Mouse (Mus musculus) neural tube, embryonic 11.5 days (tissue): ENCODE data around the gene Rbp3. TPM values are rescaled to one million over a fixed set of nuclear protein-coding genes. Genes with fewer than 3 reads are reported as not detected.

Source experiments
- ATAC-seq: fragments of 200-750 bp; cut with Nextera tagmentation; 2 replicates; pipeline ENCODE4 v1.8.0; 2017; ENCODE audit warnings: moderate number of reproducible peaks, mild to moderate bottlenecking, moderate TSS enrichment, moderate library complexity; ENCODE audit not compliant: insufficient read depth, low FRiP score, low TSS enrichment
- DNase-seq: peaks from one replicate; pipeline ENCODE4 v3.0.0-alpha.2; 2015; ENCODE audit warnings: low spot score
- H3K27ac ChIP-seq: fragments of 300-500 bp; sonication (generic); 2 replicates; pipeline ENCODE4 v1.5.1; 2014; ENCODE audit warnings: low read depth, mild to moderate bottlenecking, low read length
- H3K27me3 ChIP-seq: fragments of 300-500 bp; sonication (generic); 2 replicates; pipeline ENCODE4 v1.6.1; 2014; ENCODE audit warnings: mild to moderate bottlenecking, low read length, mixed read lengths; ENCODE audit not compliant: control insufficient read depth, insufficient read depth
- H3K36me3 ChIP-seq: fragments of 300-500 bp; sonication (generic); 2 replicates; pipeline ENCODE4 v1.6.1; 2014; ENCODE audit warnings: mild to moderate bottlenecking, low read length, moderate library complexity, mixed read lengths; ENCODE audit not compliant: control insufficient read depth, insufficient read depth
- H3K4me1 ChIP-seq: fragments of 300-500 bp; sonication (generic); 2 replicates; pipeline ENCODE4 v1.6.1; 2014; ENCODE audit warnings: low read length, mixed read lengths; ENCODE audit not compliant: control insufficient read depth, insufficient read depth
- H3K4me2 ChIP-seq: fragments of 300-500 bp; sonication (generic); 2 replicates; pipeline ENCODE4 v1.6.1; 2014; ENCODE audit warnings: low read depth, mild to moderate bottlenecking, moderate library complexity
- H3K4me3 ChIP-seq: fragments of 300-500 bp; sonication (generic); 2 replicates; pipeline ENCODE4 v1.5.1; 2014; ENCODE audit warnings: low read depth, low read length
- H3K9ac ChIP-seq: fragments of 300-500 bp; sonication (generic); 2 replicates; pipeline ENCODE4 v1.6.1; 2014; ENCODE audit warnings: mild to moderate bottlenecking, low read length
- H3K9me3 ChIP-seq: fragments of 300-500 bp; sonication (generic); 2 replicates; pipeline ENCODE4 v1.6.1; 2016; ENCODE audit warnings: low read length; ENCODE audit not compliant: control insufficient read depth
- WGBS: fragments of 180-500 bp; shearing (Covaris S2); extraction: QIAGEN DNeasy Blood & Tissue Kit; methylation state at CpG from one replicate; pipeline ENCODE4 v1.1.7; 2014; 5-methylcytosine and 5-hydroxymethylcytosine counted together
- polyA plus RNA-seq: library from polyadenylated mRNA; unstranded; fragments of >200 nt; fragmentation: Nextera tagmentation; extraction: Ambion mirVana; gene quantifications from 2 replicates; pipeline ENCODE4 v1.2.1, GENCODE M21; 2014

Gene Rbp3
- polyA plus RNA-seq, 1 experiment from 2014 or later = not detected

GRCm38 (mm10) chr14:33932935-33933703, 20.7 kb upstream of the Rbp3 start:
- WGBS = 72% methylated on average over 10 of the region's 10 CpGs
- H3K27me3 ChIP-seq = no peaks in the 10 kb centered on the region
- H3K27ac ChIP-seq = no peak overlapping the region
- H3K4me2 ChIP-seq = no peak overlapping the region
- DNase-seq = peak; percentile 47
- H3K9ac ChIP-seq = no peak overlapping the region
- no peak overlapping the region for H3K4me3 ChIP-seq
- no peaks in the 10 kb centered on the region for H3K4me1 ChIP-seq
- no peak for ATAC-seq
- H3K36me3 ChIP-seq = no peaks in the 10 kb centered on the region
- H3K9me3 ChIP-seq = no peaks in the 10 kb centered on the region

GRCm38 (mm10) chr14:33933778-33934317, 20.0 kb upstream of the Rbp3 start:
- H3K36me3 ChIP-seq = no peaks in the 10 kb centered on the region
- DNase-seq (peak; percentile 71), ATAC-seq (no peak)
- no peaks in the 10 kb centered on the region for H3K27me3 ChIP-seq
- no peak overlapping the region for H3K4me3 ChIP-seq
- no peak overlapping the region for H3K27ac ChIP-seq
- no peaks in the 10 kb centered on the region for H3K4me1 ChIP-seq
- H3K9me3 ChIP-seq = no peaks in the 10 kb centered on the region
- no peak overlapping the region for H3K4me2 ChIP-seq
- 37% methylated on average over 5 of the region's 5 CpGs for WGBS
- H3K9ac ChIP-seq = no peak overlapping the region

- Histone ChIP-seq H3K4me2 (peak overlapping the region; percentile 32), H3K36me3 (no peaks in the 10 kb centered on the region), H3K4me1 (no peaks in the 10 kb centered on the region), H3K9ac (no peak overlapping the region; the same call in 1 of the 2 replicates), H3K4me3 (no peak overlapping the region), H3K9me3 (no peaks in the 10 kb centered on the region), H3K27me3 (no peaks in the 10 kb centered on the region), H3K27ac (no peak overlapping the region)
- WGBS = 25% methylated on average over 9 of the region's 9 CpGs
- peak; percentile 53 for ATAC-seq
- DNase-seq = peak; percentile 84
These were observed 14.7 kb upstream of the Rbp3 start for GRCm38 (mm10) chr14:33939117-33939516.

- H3K4me2 ChIP-seq = no peak within 1 kb of the TSS
- 87% methylated on average over 8 of the region's 8 CpGs for WGBS
- no peak within 1 kb of the TSS for H3K4me3 ChIP-seq
- no peaks in the 10 kb centered on the region for H3K9me3 ChIP-seq
- ATAC-seq = no peak
- H3K36me3 ChIP-seq = no peaks in the 10 kb centered on the region
- no peak within 1 kb of the TSS for H3K9ac ChIP-seq
- H3K27ac ChIP-seq = no peak within 1 kb of the TSS
- DNase-seq = no peak
- no peaks in the 10 kb centered on the region for H3K27me3 ChIP-seq
- no peaks in the 10 kb centered on the region for H3K4me1 ChIP-seq
These were observed 13.1 kb upstream of the Rbp3 start, which contains the start of gene Gdf2 for GRCm38 (mm10) chr14:33940739-33941138. Gene Gdf2, plus strand, starts transcription at chr14:33941039.

GRCm38 (mm10) chr14:33942222-33942621, 11.6 kb upstream of the Rbp3 start:
- Histone ChIP-seq H3K4me3 (no peak overlapping the region), H3K4me2 (no peak overlapping the region), H3K9me3 (no peaks in the 10 kb centered on the region), H3K36me3 (no peaks in the 10 kb centered on the region), H3K4me1 (no peaks in the 10 kb centered on the region), H3K27me3 (no peaks in the 10 kb centered on the region), H3K27ac (no peak overlapping the region), H3K9ac (no peak overlapping the region)
- no peak for ATAC-seq
- no peak for DNase-seq
- 79% methylated on average over 5 of the region's 5 CpGs for WGBS

- no peak for ATAC-seq
- 74% methylated on average over 6 of the region's 6 CpGs for WGBS
- Histone ChIP-seq H3K4me1 (no peaks in the 10 kb centered on the region), H3K27ac (no peak overlapping the region), H3K4me2 (no peak overlapping the region), H3K9me3 (no peaks in the 10 kb centered on the region), H3K36me3 (no peaks in the 10 kb centered on the region), H3K4me3 (no peak overlapping the region), H3K9ac (no peak overlapping the region), H3K27me3 (no peaks in the 10 kb centered on the region)
- DNase-seq = no peak
These were observed 7.7 kb upstream of the Rbp3 start for GRCm38 (mm10) chr14:33946125-33946524.

- ATAC-seq (no peak), DNase-seq (no peak)
- no peaks in the 10 kb centered on the region for H3K4me1 ChIP-seq
- no peak overlapping the region for H3K27ac ChIP-seq
- H3K36me3 ChIP-seq = no peaks in the 10 kb centered on the region
- H3K9ac ChIP-seq = no peak overlapping the region
- no peak overlapping the region for H3K4me2 ChIP-seq
- WGBS = 58% methylated on average over 6 of the region's 6 CpGs
- no peak overlapping the region for H3K4me3 ChIP-seq
- no peaks in the 10 kb centered on the region for H3K9me3 ChIP-seq
- no peaks in the 10 kb centered on the region for H3K27me3 ChIP-seq
These were observed 1.4 kb upstream of the Rbp3 start for GRCm38 (mm10) chr14:33952233-33952981.

GRCm38 (mm10) chr14:33956055-33956454, 2.3 kb downstream of the Rbp3 start:
- WGBS = 74% methylated on average over 13 of the region's 13 CpGs
- Histone ChIP-seq H3K9me3 (no peaks in the 10 kb centered on the region), H3K4me1 (no peaks in the 10 kb centered on the region), H3K27ac (no peak overlapping the region), H3K4me2 (no peak overlapping the region), H3K36me3 (no peaks in the 10 kb centered on the region), H3K27me3 (no peaks in the 10 kb centered on the region), H3K9ac (no peak overlapping the region), H3K4me3 (no peak overlapping the region)
- ATAC-seq (no peak), DNase-seq (no peak)
